Mouse (Mus musculus): ENCODE results near the gene Bco2. TPM values are rescaled to one million over a fixed set of nuclear protein-coding genes. Genes with fewer than 3 reads are reported as not detected.

Bco2 gene
- polyA plus RNA-seq, 1 experiment from 2014 or later: 0.13 TPM

DNA sequence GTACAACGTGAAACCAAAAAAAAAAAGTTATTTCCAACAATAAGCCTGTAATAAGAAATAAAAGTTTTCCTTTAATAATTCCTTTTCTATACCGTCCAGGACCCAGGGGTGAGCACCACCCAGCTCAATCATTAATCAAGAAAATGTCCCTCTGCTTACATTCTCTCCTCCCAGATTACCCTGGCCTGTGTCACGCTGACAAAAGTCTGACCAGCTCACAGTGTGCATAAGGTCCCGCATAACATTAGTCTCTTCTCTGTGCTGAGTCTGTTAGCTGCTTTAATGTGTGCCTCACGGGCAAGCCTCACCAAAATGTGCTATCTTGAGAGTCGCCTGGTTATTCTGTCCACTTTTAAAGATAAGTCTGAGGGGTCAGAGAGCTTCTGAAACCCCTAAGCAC, 49.6 kb downstream of the Bco2 start:
- no peak for ATAC-seq (replicated peaks; ENCODE audit: insufficient number of reproducible peaks, insufficient read depth, low FRiP score, low read depth)
- no peak overlapping the region for H3K27ac ChIP-seq
- no peak overlapping the region for H3K4me3 ChIP-seq
- 35% methylated on average over 6 of the region's 6 CpGs for WGBS
- no peaks in the 10 kb centered on the region for H3K36me3 ChIP-seq
- H3K9me3 ChIP-seq (replicated peaks): no peaks in the 10 kb centered on the region
- H3K27me3 ChIP-seq: no peaks in the 10 kb centered on the region
- H3K4me1 ChIP-seq (replicated peaks): no peaks in the 10 kb centered on the region
- H3K9ac ChIP-seq: no peak overlapping the region
- H3K4me2 ChIP-seq: no peak overlapping the region

DNA sequence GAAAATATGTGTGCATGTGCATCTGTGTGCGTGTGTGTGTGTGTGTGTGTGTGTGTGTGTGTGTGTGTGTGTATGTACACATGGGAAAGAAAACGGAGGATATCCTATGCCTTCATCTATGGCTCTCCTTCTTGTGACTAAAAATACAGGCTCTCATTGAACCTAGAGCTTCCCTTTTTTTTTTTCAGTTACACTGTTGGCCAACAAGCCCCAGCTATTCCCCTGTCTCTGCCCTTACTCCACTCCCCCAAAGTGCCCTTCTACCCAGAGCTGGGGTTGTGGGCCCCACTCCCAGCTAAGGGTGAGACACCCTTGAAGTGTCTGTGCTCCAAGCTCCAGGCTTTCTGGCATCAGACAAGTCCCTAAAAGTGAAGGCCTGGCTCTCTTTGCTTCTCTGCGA, 52.0 kb downstream of the Bco2 start:
- Histone ChIP-seq H3K4me2 (no peak overlapping the region), H3K9ac (no peak overlapping the region), H3K4me1 (replicated peaks) (no peaks in the 10 kb centered on the region), H3K27me3 (no peaks in the 10 kb centered on the region), H3K27ac (no peak overlapping the region), H3K9me3 (replicated peaks) (no peaks in the 10 kb centered on the region), H3K36me3 (no peaks in the 10 kb centered on the region), H3K4me3 (no peak overlapping the region)
- no peak for ATAC-seq (replicated peaks; ENCODE audit: insufficient number of reproducible peaks, insufficient read depth, low FRiP score, low read depth)
- WGBS: 81% methylated on average over 3 of the region's 3 CpGs

DNA sequence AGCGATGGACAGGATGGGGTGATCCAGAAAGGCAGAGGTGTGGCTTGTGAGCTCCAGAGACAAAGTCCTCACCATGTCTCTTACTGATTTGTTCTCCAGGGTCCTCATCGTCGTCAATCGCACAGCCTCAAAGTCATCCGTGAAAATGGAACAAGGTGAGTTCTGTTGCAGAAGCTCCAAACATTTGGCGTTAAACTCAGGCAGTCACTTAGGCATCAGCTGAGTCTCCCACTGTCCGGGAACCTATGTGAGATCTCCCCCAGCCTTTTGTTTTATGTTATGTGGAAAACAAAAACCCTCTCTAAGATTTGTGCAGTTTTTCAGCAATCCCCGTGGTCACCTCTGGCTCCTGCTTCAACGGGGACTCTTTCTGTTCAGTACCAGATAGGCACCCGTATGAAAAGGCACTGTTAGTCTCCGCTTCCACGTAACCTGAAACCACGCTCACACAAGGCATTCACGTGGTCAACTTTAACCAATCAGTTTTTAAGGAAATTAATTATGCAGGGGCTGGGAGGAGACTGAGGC, 53.9 kb downstream of the Bco2 start:
- peaks cover 5% of the 10 kb centered on the region for H3K4me1 ChIP-seq (replicated peaks)
- H3K9me3 ChIP-seq (replicated peaks): no peaks in the 10 kb centered on the region
- H3K27ac ChIP-seq: no peak overlapping the region
- peak; percentile 83 for ATAC-seq (replicated peaks; ENCODE audit: insufficient number of reproducible peaks, insufficient read depth, low FRiP score, low read depth)
- no peaks in the 10 kb centered on the region for H3K27me3 ChIP-seq
- WGBS: 19% methylated on average over 14 of the region's 14 CpGs
- peak overlapping the region; percentile 57 for H3K4me2 ChIP-seq
- peak overlapping the region; percentile 37; the same call in 1 of the 2 replicates for H3K9ac ChIP-seq
- peak overlapping the region; percentile 40 for H3K4me3 ChIP-seq
- no peaks in the 10 kb centered on the region for H3K36me3 ChIP-seq

DNA sequence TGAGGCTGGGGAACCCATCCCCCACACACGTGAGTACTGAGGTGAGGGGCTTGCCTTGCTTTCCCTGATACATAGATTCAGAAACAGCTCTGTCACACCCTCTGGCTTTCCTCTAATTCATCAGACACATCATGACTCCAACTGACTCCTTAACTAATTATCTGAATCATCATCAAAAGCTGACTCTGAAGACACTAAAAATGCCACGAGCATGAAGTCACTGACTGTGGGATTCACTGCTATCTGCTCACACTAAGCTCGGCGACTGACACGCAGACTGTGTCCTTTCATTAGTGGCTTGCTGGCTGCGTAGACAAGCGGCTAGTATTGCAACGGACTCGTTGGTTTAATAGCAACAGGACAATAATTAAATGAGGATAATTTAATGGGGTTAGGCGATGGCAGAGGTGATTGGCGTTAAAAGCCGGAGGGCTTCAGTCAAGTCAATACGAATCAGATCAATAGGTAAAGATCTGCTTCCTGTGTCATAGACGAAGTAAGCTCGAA, 54.5 kb downstream of the Bco2 start:
- H3K27ac ChIP-seq: no peak overlapping the region
- ATAC-seq (replicated peaks; ENCODE audit: insufficient number of reproducible peaks, insufficient read depth, low FRiP score, low read depth): no peak
- 62% methylated on average over 15 of the region's 15 CpGs for WGBS
- H3K4me3 ChIP-seq: peak overlapping the region; percentile 40
- no peak overlapping the region for H3K9ac ChIP-seq
- peak overlapping the region; percentile 57 for H3K4me2 ChIP-seq
- H3K36me3 ChIP-seq: no peaks in the 10 kb centered on the region
- H3K4me1 ChIP-seq (replicated peaks): peaks cover 11% of the 10 kb centered on the region
- H3K27me3 ChIP-seq: no peaks in the 10 kb centered on the region
- H3K9me3 ChIP-seq (replicated peaks): no peaks in the 10 kb centered on the region

DNA sequence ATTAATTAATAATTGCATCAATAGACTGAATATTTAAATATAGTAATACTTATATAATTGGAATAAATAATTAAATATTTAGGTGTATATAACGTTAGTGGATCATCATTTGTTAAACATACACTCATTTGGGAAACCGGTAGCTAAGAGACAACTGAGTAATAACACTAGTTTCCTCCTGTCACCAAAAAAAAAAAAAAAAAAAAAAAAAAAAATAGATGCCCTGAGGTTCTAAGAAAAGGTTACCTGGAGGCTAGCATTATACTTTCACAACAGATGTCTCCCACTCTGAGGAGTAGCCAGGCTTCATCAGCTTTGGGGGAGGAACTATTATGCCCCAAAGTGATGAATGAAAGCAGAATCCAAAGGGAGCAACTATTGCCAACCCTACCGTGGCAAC, 55.2 kb downstream of the Bco2 start:
- H3K27ac ChIP-seq: no peak overlapping the region
- no peak overlapping the region for H3K4me2 ChIP-seq
- ATAC-seq (replicated peaks; ENCODE audit: insufficient number of reproducible peaks, insufficient read depth, low FRiP score, low read depth): no peak
- no peaks in the 10 kb centered on the region for H3K36me3 ChIP-seq
- H3K9me3 ChIP-seq (replicated peaks): no peaks in the 10 kb centered on the region
- WGBS: 81% methylated on average over 3 of the region's 3 CpGs
- peaks cover 13% of the 10 kb centered on the region for H3K4me1 ChIP-seq (replicated peaks)
- H3K4me3 ChIP-seq: no peak overlapping the region
- H3K27me3 ChIP-seq: no peaks in the 10 kb centered on the region
- H3K9ac ChIP-seq: no peak overlapping the region

DNA sequence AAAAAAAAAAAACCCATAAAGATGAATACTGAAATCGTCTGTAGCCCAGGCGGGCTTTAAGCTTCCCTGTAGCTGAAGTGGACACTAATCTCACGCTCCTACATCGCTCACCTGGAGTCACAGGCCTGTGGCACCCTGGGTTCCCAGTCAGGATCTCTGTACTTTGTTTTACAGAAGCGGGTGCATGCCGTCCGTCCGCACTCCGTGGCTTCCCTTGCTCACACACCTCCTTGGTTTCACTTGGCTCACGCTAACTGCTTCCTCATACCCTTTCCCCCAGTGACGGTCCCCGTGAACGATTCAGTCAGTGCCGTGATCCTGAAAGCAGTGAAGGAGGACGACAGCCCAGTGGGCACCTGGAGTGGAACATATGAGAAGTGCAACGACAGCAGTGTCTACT, 56.2 kb downstream of the Bco2 start:
- H3K27ac ChIP-seq: no peak overlapping the region
- H3K4me2 ChIP-seq: no peak overlapping the region
- H3K9me3 ChIP-seq (replicated peaks): no peaks in the 10 kb centered on the region
- 75% methylated on average over 16 of the region's 16 CpGs for WGBS
- peaks cover 13% of the 10 kb centered on the region for H3K4me1 ChIP-seq (replicated peaks)
- ATAC-seq (replicated peaks; ENCODE audit: insufficient number of reproducible peaks, insufficient read depth, low FRiP score, low read depth): no peak
- H3K9ac ChIP-seq: no peak overlapping the region
- H3K4me3 ChIP-seq: no peak overlapping the region
- no peaks in the 10 kb centered on the region for H3K27me3 ChIP-seq
- no peaks in the 10 kb centered on the region for H3K36me3 ChIP-seq

DNA sequence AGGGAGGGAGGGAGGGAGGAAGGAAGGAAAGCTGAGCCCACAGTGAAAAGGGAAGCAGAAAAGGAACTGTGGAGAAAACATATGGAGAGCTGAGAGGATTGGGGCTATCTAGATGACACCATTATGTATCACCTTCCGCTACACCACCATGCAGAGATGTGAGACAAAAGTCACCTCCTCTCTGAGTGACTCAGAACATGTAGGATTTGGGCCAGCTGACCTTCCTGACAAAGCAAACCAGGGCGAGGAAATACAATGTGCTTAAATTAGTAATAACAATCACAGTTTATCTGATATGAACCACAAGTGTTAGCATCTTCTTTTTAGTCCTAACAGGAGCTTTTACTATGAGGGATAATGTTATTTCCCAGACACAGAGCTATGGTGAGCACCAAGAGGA, 57.4 kb downstream of the Bco2 start:
- no peak for ATAC-seq (replicated peaks; ENCODE audit: insufficient number of reproducible peaks, insufficient read depth, low FRiP score, low read depth)
- Histone ChIP-seq H3K9me3 (replicated peaks) (no peaks in the 10 kb centered on the region), H3K27me3 (no peaks in the 10 kb centered on the region), H3K27ac (no peak overlapping the region), H3K4me2 (no peak overlapping the region), H3K4me1 (replicated peaks) (peaks cover 13% of the 10 kb centered on the region), H3K36me3 (no peaks in the 10 kb centered on the region), H3K9ac (no peak overlapping the region), H3K4me3 (no peak overlapping the region)
- WGBS: 63% methylated on average over 2 of the region's 2 CpGs

DNA sequence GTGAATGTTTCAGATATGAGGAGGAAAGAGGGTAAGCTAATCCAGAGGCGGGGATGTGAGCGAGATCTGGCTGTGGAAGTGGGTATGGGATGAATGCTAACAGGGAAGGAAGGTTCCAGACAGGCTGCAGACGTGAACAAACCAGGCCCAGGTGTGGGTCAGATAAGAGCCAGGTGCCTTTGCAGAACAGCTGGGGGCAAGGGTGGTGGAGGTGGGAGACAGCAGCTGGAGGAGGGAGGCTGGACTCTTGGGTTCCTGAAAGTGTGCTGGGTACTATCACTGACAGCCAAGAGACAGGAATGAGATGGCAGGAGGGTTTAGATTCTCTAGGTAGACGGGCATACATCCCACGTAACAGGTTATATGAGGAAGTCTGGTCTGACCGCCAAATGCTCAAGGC, 57.9 kb downstream of the Bco2 start:
- H3K27me3 ChIP-seq: no peaks in the 10 kb centered on the region
- H3K4me1 ChIP-seq (replicated peaks): peaks cover 13% of the 10 kb centered on the region
- ATAC-seq (replicated peaks; ENCODE audit: insufficient number of reproducible peaks, insufficient read depth, low FRiP score, low read depth): no peak
- no peaks in the 10 kb centered on the region for H3K36me3 ChIP-seq
- WGBS: 52% methylated on average over 6 of the region's 6 CpGs
- no peak overlapping the region for H3K4me3 ChIP-seq
- H3K9ac ChIP-seq: no peak overlapping the region
- H3K9me3 ChIP-seq (replicated peaks): no peaks in the 10 kb centered on the region
- peak overlapping the region; percentile 31; the same call in 1 of the 2 replicates for H3K27ac ChIP-seq
- H3K4me2 ChIP-seq: no peak overlapping the region

DNA sequence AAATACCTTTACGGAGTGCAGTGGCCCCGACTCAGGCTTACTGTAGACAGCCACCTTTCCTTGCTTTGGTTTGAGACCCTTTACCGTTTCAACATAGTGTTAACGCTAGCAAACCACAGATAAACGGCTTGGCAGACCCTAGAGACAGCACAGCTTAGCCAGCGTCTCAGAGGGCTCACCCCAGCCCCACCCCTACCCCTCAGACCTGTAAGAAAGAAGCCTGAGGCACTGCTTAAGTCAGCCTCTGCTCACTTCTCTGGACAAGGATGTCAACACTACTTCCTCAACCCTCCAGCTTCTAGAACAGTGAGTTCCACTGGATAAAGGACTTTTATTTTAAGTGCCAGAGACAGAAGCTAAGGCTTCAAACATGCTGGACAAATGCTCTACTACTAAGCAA, 58.4 kb downstream of the Bco2 start:
- no peak overlapping the region for H3K4me3 ChIP-seq
- WGBS: 19% methylated on average over 6 of the region's 6 CpGs
- H3K27me3 ChIP-seq: no peaks in the 10 kb centered on the region
- H3K4me2 ChIP-seq: 0 out of 2 replicates have a peak overlapping the region, but pooled peaks have one; percentile 17
- H3K27ac ChIP-seq: peak overlapping the region; percentile 35; the same call in 1 of the 2 replicates
- no peak overlapping the region for H3K9ac ChIP-seq
- H3K9me3 ChIP-seq (replicated peaks): no peaks in the 10 kb centered on the region
- ATAC-seq (replicated peaks; ENCODE audit: insufficient number of reproducible peaks, insufficient read depth, low FRiP score, low read depth): no peak
- H3K36me3 ChIP-seq: no peaks in the 10 kb centered on the region
- peaks cover 13% of the 10 kb centered on the region for H3K4me1 ChIP-seq (replicated peaks)

DNA sequence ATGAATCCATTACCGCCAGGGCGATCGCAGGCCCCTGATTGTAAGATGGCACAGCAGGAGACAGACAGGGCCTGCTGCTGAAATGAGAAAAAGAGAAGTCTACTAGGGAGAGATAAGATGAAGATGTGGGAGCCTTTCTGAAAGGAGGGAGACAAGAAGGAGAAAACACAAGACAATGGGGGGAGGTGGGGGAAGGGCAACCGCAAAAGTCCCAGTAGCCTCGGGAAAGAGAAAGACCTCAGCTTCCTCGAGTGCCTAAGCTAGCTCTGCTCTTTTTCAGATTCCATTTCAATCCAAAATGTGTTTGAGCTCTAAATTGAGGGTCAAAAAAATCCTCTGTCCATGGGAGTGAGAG, 58.9 kb downstream of the Bco2 start:
- H3K27me3 ChIP-seq: no peaks in the 10 kb centered on the region
- no peaks in the 10 kb centered on the region for H3K36me3 ChIP-seq
- no peak overlapping the region for H3K9ac ChIP-seq
- H3K4me3 ChIP-seq: no peak overlapping the region
- WGBS: 24% methylated on average over 6 of the region's 6 CpGs
- ATAC-seq (replicated peaks; ENCODE audit: insufficient number of reproducible peaks, insufficient read depth, low FRiP score, low read depth): no peak
- 0 out of 2 replicates have a peak overlapping the region, but pooled peaks have one; percentile 17 for H3K4me2 ChIP-seq
- no peaks in the 10 kb centered on the region for H3K9me3 ChIP-seq (replicated peaks)
- peak overlapping the region; percentile 35; the same call in 1 of the 2 replicates for H3K27ac ChIP-seq
- peaks cover 13% of the 10 kb centered on the region for H3K4me1 ChIP-seq (replicated peaks)

DNA sequence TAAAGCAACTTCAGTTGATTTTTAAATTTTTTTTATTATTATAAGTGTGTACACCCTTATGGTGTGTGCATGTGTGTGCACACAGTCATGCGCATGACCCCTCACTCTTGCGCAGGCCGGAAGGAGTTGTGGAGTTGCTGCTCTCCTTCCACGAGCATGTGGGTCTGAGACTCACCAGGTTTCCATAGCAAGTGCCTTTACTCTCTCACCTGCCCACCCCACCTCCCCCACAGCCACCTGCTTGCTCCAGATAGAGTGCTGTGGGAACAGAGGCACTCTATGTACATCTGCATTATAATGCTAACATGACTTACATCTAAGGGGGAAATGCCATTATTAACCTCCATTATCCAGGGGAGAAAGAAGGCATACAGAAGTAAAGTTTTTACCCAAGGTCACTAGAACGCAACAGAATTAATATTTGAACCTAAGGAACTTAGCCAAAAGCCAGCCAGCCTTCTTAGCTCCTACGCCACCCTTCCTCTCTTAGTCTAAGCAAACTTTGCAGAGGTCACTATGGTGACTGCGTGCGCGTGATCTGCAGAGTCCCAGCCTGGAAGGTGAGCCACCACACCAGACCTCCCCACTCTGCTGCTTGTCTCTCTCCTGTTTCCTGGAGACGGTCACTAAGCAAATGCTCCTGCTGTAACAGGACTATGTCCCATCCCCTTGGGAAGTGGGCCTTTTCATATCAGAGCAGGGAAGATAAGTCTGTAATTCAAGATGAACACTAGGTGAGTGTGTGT, 59.4 kb downstream of the Bco2 start:
- H3K4me2 ChIP-seq: 0 out of 2 replicates have a peak overlapping the region, but pooled peaks have one; percentile 13
- no peaks in the 10 kb centered on the region for H3K9me3 ChIP-seq (replicated peaks)
- no peak overlapping the region for H3K9ac ChIP-seq
- ATAC-seq (replicated peaks; ENCODE audit: insufficient number of reproducible peaks, insufficient read depth, low FRiP score, low read depth): peak; percentile 47; the same call in 1 of the 2 replicates
- H3K27me3 ChIP-seq: no peaks in the 10 kb centered on the region
- peaks cover 13% of the 10 kb centered on the region for H3K4me1 ChIP-seq (replicated peaks)
- peak overlapping the region; percentile 35; the same call in 1 of the 2 replicates for H3K27ac ChIP-seq
- H3K36me3 ChIP-seq: no peaks in the 10 kb centered on the region
- WGBS: 61% methylated on average over 10 of the region's 10 CpGs
- no peak overlapping the region for H3K4me3 ChIP-seq

DNA sequence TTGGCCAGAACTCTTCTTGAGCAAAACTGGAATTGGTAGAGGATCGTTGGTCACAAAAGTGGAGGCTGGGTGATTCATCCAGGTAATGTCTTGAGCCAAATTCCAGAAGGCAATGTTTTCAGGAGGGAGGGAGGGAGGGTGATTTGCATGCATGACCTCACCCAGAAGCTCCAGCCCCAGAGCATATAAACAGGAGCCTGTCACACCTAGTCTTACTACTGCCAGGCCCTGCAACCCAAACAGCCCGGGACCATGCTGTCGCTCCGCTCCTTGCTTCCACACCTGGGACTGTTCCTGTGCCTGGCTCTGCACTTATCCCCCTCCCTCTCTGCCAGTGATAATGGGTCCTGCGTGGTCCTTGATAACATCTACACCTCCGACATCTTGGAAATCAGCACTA, 60.7 kb downstream of the Bco2 start, which contains the start of gene Plet1:
TSS of gene Plet1 (plus strand) at position 215 of the 400 bp plus-strand sequence.
- Histone ChIP-seq H3K4me1 (replicated peaks) (peaks cover 13% of the 10 kb centered on the region), H3K4me2 (no peak within 1 kb of the TSS), H3K27me3 (no peaks in the 10 kb centered on the region), H3K4me3 (no peak within 1 kb of the TSS), H3K9ac (no peak within 1 kb of the TSS), H3K9me3 (replicated peaks) (no peaks in the 10 kb centered on the region), H3K27ac (no peak within 1 kb of the TSS), H3K36me3 (no peaks in the 10 kb centered on the region)
- ATAC-seq (replicated peaks; ENCODE audit: insufficient number of reproducible peaks, insufficient read depth, low FRiP score, low read depth): no peak
- WGBS: 81% methylated on average over 6 of the region's 6 CpGs
